Comparison of ENCODE assay signal across 9 mouse cellular contexts in the genomic region with DNA sequence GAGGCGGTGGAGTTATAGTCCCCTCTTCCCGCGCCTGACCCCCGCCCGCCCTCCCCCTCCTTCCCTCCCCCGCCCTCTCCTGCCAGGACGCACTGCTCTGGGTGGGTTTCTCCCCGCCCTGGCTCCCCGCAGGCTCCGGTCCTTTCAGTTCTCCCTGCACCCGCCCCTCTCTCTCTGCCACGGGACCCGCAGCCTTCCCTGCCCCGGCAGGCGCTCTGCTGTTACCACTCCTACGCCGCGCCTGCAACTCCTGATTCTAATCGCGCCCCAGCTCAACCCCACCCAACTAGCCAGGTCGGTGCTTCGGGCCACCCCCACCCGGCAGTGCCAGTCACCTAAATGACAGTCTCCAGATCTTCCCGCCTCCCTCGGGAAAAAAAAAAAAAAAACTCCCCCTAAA. TPM values are rescaled to one million over a fixed set of nuclear protein-coding genes. Genes with fewer than 3 reads are reported as not detected.
DNase-seq lines count a peak whose midpoint lies in the region; ATAC-seq lines count a peak whose summit lies in the region.
"Had no signal": no experiment of that assay in that cellular context is flagged by ENCODE, and none has a peak within 500 bp of the region (broad histone marks: within the 10 kb centered on the region; RNA-seq: fewer than 3 reads in every experiment).

No protein-coding gene starts in this region.

- no peak for ATAC-seq in heart, embryonic 11.5 days (replicated peaks; ENCODE audit: insufficient number of reproducible peaks, low FRiP score, low TSS enrichment)
- ATAC-seq in hindbrain, embryonic 11.5 days (ENCODE audit: low FRiP score) = peak; percentile 13
- ATAC-seq in CD4-positive, CD25-positive, alpha-beta regulatory T cell, adult 4 months = no peak

- H3K4me3 ChIP-seq in heart, embryonic 11.5 days (ENCODE audit: low read depth, low read length) = peak overlapping the region; percentile 51
- H3K4me3 ChIP-seq in hindbrain, embryonic 11.5 days (ENCODE audit: low read depth, low read length) = peak overlapping the region; percentile 42
- peak overlapping the region; percentile 53 for H3K4me3 ChIP-seq in midbrain, embryonic 10.5 days

- H3K4me1 ChIP-seq in heart, embryonic 11.5 days (ENCODE audit: control insufficient read depth, insufficient read depth, low read length) = peaks cover 6% of the 10 kb centered on the region; the same call in 1 of the 2 replicates
- H3K4me1 ChIP-seq in hindbrain, embryonic 11.5 days (replicated peaks; ENCODE audit: control insufficient read depth, insufficient read depth, low read length) = peaks cover 8% of the 10 kb centered on the region; the same call in 1 of the 2 replicates
- peaks cover 38% of the 10 kb centered on the region for H3K4me1 ChIP-seq in midbrain, embryonic 10.5 days

- intact Hi-C loops in heart, postnatal 14 days (cut with DNase I) = no loop called here

- no peaks in the 10 kb centered on the region for H3K9me3 ChIP-seq in heart, embryonic 11.5 days (replicated peaks; ENCODE audit: control insufficient read depth, low read length)
- no peaks in the 10 kb centered on the region for H3K9me3 ChIP-seq in hindbrain, embryonic 11.5 days (ENCODE audit: control insufficient read depth, low read length)
- no peaks in the 10 kb centered on the region for H3K9me3 ChIP-seq in midbrain, embryonic 10.5 days (replicated peaks)

- H3K36me3 ChIP-seq in heart, embryonic 11.5 days (ENCODE audit: control insufficient read depth, insufficient read depth, low read length) = no peaks in the 10 kb centered on the region
- H3K36me3 ChIP-seq in hindbrain, embryonic 11.5 days (ENCODE audit: control insufficient read depth, insufficient read depth, low read length) = no peaks in the 10 kb centered on the region
- no peaks in the 10 kb centered on the region for H3K36me3 ChIP-seq in midbrain, embryonic 10.5 days

- H3K9ac ChIP-seq in heart, embryonic 11.5 days (ENCODE audit: low read depth, low read length) = no peak overlapping the region
- H3K9ac ChIP-seq in hindbrain, embryonic 11.5 days (ENCODE audit: low read depth, low read length) = peak overlapping the region; percentile 54; the same call in 1 of the 2 replicates

- H3K27ac ChIP-seq in heart, embryonic 11.5 days (ENCODE audit: low read depth, low read length) = no peak overlapping the region
- peak overlapping the region; percentile 60; the same call in 1 of the 2 replicates for H3K27ac ChIP-seq in hindbrain, embryonic 11.5 days (ENCODE audit: low read depth, low read length)
- no peak overlapping the region for H3K27ac ChIP-seq in midbrain, embryonic 10.5 days (replicated peaks)

- peaks cover 90% of the 10 kb centered on the region for H3K27me3 ChIP-seq in heart, embryonic 11.5 days (ENCODE audit: control insufficient read depth, insufficient read depth, low read length)
- peaks cover 82% of the 10 kb centered on the region for H3K27me3 ChIP-seq in hindbrain, embryonic 11.5 days (ENCODE audit: control insufficient read depth, insufficient read depth, low read length)
- peaks cover 100% of the 10 kb centered on the region for H3K27me3 ChIP-seq in midbrain, embryonic 10.5 days (ENCODE audit: low read depth, poor library complexity, severe bottlenecking)

- 2% methylated on average over 19 of the region's 25 CpGs for WGBS in heart, embryonic 11.5 days (ENCODE audit: insufficient replicate concordance)
- under 1% methylated on average over 15 of the region's 25 CpGs for WGBS in hindbrain, embryonic 11.5 days
- WGBS in midbrain, embryonic 10.5 days = under 1% methylated on average over 24 of the region's 25 CpGs

- peak overlapping the region; percentile 76 for H3K4me2 ChIP-seq in heart, embryonic 11.5 days
- H3K4me2 ChIP-seq in hindbrain, embryonic 11.5 days (replicated peaks; ENCODE audit: low read depth, low read length) = peak overlapping the region; percentile 76

- no peak for DNase-seq in heart, postnatal 14 days
- DNase-seq in ES-CJ7 (ENCODE audit: low read depth, low spot score) = peak; percentile 83
- DNase-seq in hindbrain, embryonic 11.5 days (ENCODE audit: low spot score) = peak; percentile 33
- no peak for DNase-seq in midbrain, embryonic 10.5 days (ENCODE audit: low spot score)
- DNase-seq in layer of hippocampus, adult 18-20 months (ENCODE audit: low spot score in 2 of 2) = no peak
- no peak for DNase-seq in embryo, embryonic 10 days (ENCODE audit: low spot score)

RNA-seq across cellular contexts. Expression of gene Pou4f2, which starts 0.2 kb away (rescaled TPM):
- polyA plus RNA-seq in heart, embryonic 11.5 days (2014; fragmentation: Nextera tagmentation; extraction: Ambion mirVana) = not detected in 2 replicates
- total RNA-seq in heart, postnatal 14 days (2021) = not detected
- polyA plus RNA-seq in hindbrain, embryonic 11.5 days (2014; fragmentation: Nextera tagmentation; extraction: Ambion mirVana) = 2.6 and 3.7 TPM in 2 replicates
- polyA plus RNA-seq in midbrain, embryonic 10.5 days (2016; fragmentation: Nextera tagmentation; extraction: Ambion mirVana) = 0.20 and 0.22 TPM in 2 replicates
- polyA plus RNA-seq in CD4-positive, CD25-positive, alpha-beta regulatory T cell, adult 4 months (2017; shearing (Covaris generic)) = not detected
- total RNA-seq in layer of hippocampus, adult 18-20 months (2021) = not detected
- total RNA-seq: adrenal gland, adult 18-20 months had no signal

Comparison
In these comparisons a context has a peak if more than half of its experiments do, and no peak if none do; other contexts are left out.
1. DNase-seq: peak in ES-CJ7 (single experiment) and hindbrain, embryonic 11.5 days (single experiment); none in heart, postnatal 14 days (0 of 2), midbrain, embryonic 10.5 days (single experiment), layer of hippocampus, adult 18-20 months (0 of 2) and embryo, embryonic 10 days (single experiment).
2. Peak in every context shown above with its lines, with median percentiles within 50 percentile points of each other: H3K4me3 ChIP-seq.